Mouse (Mus musculus): Measurements from ENCODE around the gene Evpl. TPM values are rescaled to one million over a fixed set of nuclear protein-coding genes. Genes with fewer than 3 reads are reported as not detected.

The Evpl gene
- polyA plus RNA-seq, 1 experiment from 2014 or later: 4.1 TPM

- TF ChIP-seq CTCF (IDR thresholded peaks at IDR 0.05; ENCODE audit: low read depth): no peak
- H3K4me1 ChIP-seq (replicated peaks; ENCODE audit: insufficient read depth, low read length): peaks cover 11% of the 10 kb centered on the region; the same call in 1 of the 2 replicates
- H3K9ac ChIP-seq (ENCODE audit: low read depth, low read length): no peak overlapping the region
- H3K27me3 ChIP-seq (ENCODE audit: insufficient read depth, low read length): no peaks in the 10 kb centered on the region
- H3K4me3 ChIP-seq (replicated peaks; ENCODE audit: low read depth, low read length): no peak overlapping the region
- H3K27ac ChIP-seq: no peak overlapping the region
- no peak overlapping the region for H3K4me2 ChIP-seq (ENCODE audit: low read length)
- ATAC-seq (replicated peaks; ENCODE audit: low FRiP score, low read depth) (no peak), DNase-seq (ENCODE audit: low spot score) (no peak)
- H3K9me3 ChIP-seq (replicated peaks; ENCODE audit: low read length): no peaks in the 10 kb centered on the region
- 80% methylated on average over 8 of the region's 8 CpGs for WGBS
- H3K36me3 ChIP-seq (ENCODE audit: insufficient read depth, low read length): no peaks in the 10 kb centered on the region
Observed at GRCm38 (mm10) chr11:116234901-116235300, 3.0 kb downstream of the Evpl start.

GRCm38 (mm10) chr11:116232427-116232826, 5.5 kb downstream of the Evpl start:
- Histone ChIP-seq H3K36me3 (ENCODE audit: insufficient read depth, low read length) (no peaks in the 10 kb centered on the region), H3K4me1 (replicated peaks; ENCODE audit: insufficient read depth, low read length) (peaks cover 3% of the 10 kb centered on the region; the same call in 1 of the 2 replicates), H3K9me3 (replicated peaks; ENCODE audit: low read length) (no peaks in the 10 kb centered on the region), H3K4me3 (replicated peaks; ENCODE audit: low read depth, low read length) (no peak overlapping the region), H3K4me2 (ENCODE audit: low read length) (no peak overlapping the region), H3K27ac (no peak overlapping the region), H3K9ac (ENCODE audit: low read depth, low read length) (no peak overlapping the region), H3K27me3 (ENCODE audit: insufficient read depth, low read length) (no peaks in the 10 kb centered on the region)
- peak; percentile 21; the same call in 1 of the 2 replicates for ATAC-seq (replicated peaks; ENCODE audit: low FRiP score, low read depth)
- no peak for DNase-seq (ENCODE audit: low spot score)
- WGBS: 31% methylated on average over 15 of the region's 17 CpGs
- no peak for TF ChIP-seq CTCF (IDR thresholded peaks at IDR 0.05; ENCODE audit: low read depth)

- DNase-seq (ENCODE audit: low spot score): no peak
Observed at GRCm38 (mm10) chr11:116228699-116229098, 9.2 kb downstream of the Evpl start.

GRCm38 (mm10) chr11:116226414-116226813, 11.5 kb downstream of the Evpl start:
- DNase-seq (ENCODE audit: low spot score): peak; percentile 83
- 0 out of 2 replicates have a peak, but pooled peaks have one; percentile 19 for ATAC-seq (replicated peaks; ENCODE audit: low FRiP score, low read depth)
- no peaks in the 10 kb centered on the region for H3K36me3 ChIP-seq (ENCODE audit: insufficient read depth, low read length)
- WGBS: 0% methylated on average over 2 of the region's 2 CpGs
- TF ChIP-seq CTCF (IDR thresholded peaks at IDR 0.05; ENCODE audit: low read depth): peak; percentile 97
- no peak overlapping the region for H3K4me3 ChIP-seq (replicated peaks; ENCODE audit: low read depth, low read length)
- no peak overlapping the region for H3K4me2 ChIP-seq (ENCODE audit: low read length)
- H3K9ac ChIP-seq (ENCODE audit: low read depth, low read length): no peak overlapping the region
- no peak overlapping the region for H3K27ac ChIP-seq
- H3K4me1 ChIP-seq (replicated peaks; ENCODE audit: insufficient read depth, low read length): 0 out of 2 replicates have a peak, but pooled peaks cover 6% of the 10 kb centered on the region
- no peaks in the 10 kb centered on the region for H3K27me3 ChIP-seq (ENCODE audit: insufficient read depth, low read length)
- no peaks in the 10 kb centered on the region for H3K9me3 ChIP-seq (replicated peaks; ENCODE audit: low read length)

More at GRCm38 (mm10) chr11:116228699-116229098, 9.2 kb downstream of the Evpl start:
- TF ChIP-seq CTCF (IDR thresholded peaks at IDR 0.05; ENCODE audit: low read depth): no peak
- 66% methylated on average over 4 of the region's 4 CpGs for WGBS
- Histone ChIP-seq H3K36me3 (ENCODE audit: insufficient read depth, low read length) (no peaks in the 10 kb centered on the region), H3K9me3 (replicated peaks; ENCODE audit: low read length) (no peaks in the 10 kb centered on the region), H3K27me3 (ENCODE audit: insufficient read depth, low read length) (no peaks in the 10 kb centered on the region), H3K4me3 (replicated peaks; ENCODE audit: low read depth, low read length) (no peak overlapping the region), H3K9ac (ENCODE audit: low read depth, low read length) (no peak overlapping the region), H3K4me2 (ENCODE audit: low read length) (no peak overlapping the region), H3K4me1 (replicated peaks; ENCODE audit: insufficient read depth, low read length) (no peaks in the 10 kb centered on the region), H3K27ac (no peak overlapping the region)
- ATAC-seq (replicated peaks; ENCODE audit: low FRiP score, low read depth): no peak

GRCm38 (mm10) chr11:116222740-116223059, 15.2 kb downstream of the Evpl start:
- no peak overlapping the region for H3K27ac ChIP-seq
- peaks cover 18% of the 10 kb centered on the region for H3K4me1 ChIP-seq (replicated peaks; ENCODE audit: insufficient read depth, low read length)
- TF ChIP-seq CTCF (IDR thresholded peaks at IDR 0.05; ENCODE audit: low read depth): no peak
- peak overlapping the region; percentile 63 for H3K4me2 ChIP-seq (ENCODE audit: low read length)
- no peak for ATAC-seq (replicated peaks; ENCODE audit: low FRiP score, low read depth)
- WGBS: 19% methylated on average over 23 of the region's 23 CpGs
- peak overlapping the region; percentile 46; the same call in 1 of the 2 replicates for H3K9ac ChIP-seq (ENCODE audit: low read depth, low read length)
- no peaks in the 10 kb centered on the region for H3K9me3 ChIP-seq (replicated peaks; ENCODE audit: low read length)
- DNase-seq (ENCODE audit: low spot score): no peak
- no peaks in the 10 kb centered on the region for H3K36me3 ChIP-seq (ENCODE audit: insufficient read depth, low read length)
- H3K27me3 ChIP-seq (ENCODE audit: insufficient read depth, low read length): no peaks in the 10 kb centered on the region
- H3K4me3 ChIP-seq (replicated peaks; ENCODE audit: low read depth, low read length): peak overlapping the region; percentile 33

GRCm38 (mm10) chr11:116221931-116222739, 15.7 kb downstream of the Evpl start:
- ATAC-seq (replicated peaks; ENCODE audit: low FRiP score, low read depth) (no peak), DNase-seq (ENCODE audit: low spot score) (peak; percentile 61)
- Histone ChIP-seq H3K4me3 (replicated peaks; ENCODE audit: low read depth, low read length) (peak overlapping the region; percentile 33), H3K27me3 (ENCODE audit: insufficient read depth, low read length) (no peaks in the 10 kb centered on the region), H3K36me3 (ENCODE audit: insufficient read depth, low read length) (no peaks in the 10 kb centered on the region), H3K9me3 (replicated peaks; ENCODE audit: low read length) (no peaks in the 10 kb centered on the region), H3K4me1 (replicated peaks; ENCODE audit: insufficient read depth, low read length) (peaks cover 18% of the 10 kb centered on the region), H3K27ac (no peak overlapping the region), H3K9ac (ENCODE audit: low read depth, low read length) (peak overlapping the region; percentile 46; the same call in 1 of the 2 replicates), H3K4me2 (ENCODE audit: low read length) (peak overlapping the region; percentile 63)
- WGBS: 10% methylated on average over 53 of the region's 53 CpGs
- peak; percentile 17; the same call in 1 of the 2 replicates for TF ChIP-seq CTCF (IDR thresholded peaks at IDR 0.05; ENCODE audit: low read depth)

Data from kidney, postnatal 0 days (tissue).